Mouse (Mus musculus) megakaryocyte, adult 5-6 weeks (primary cell): ENCODE results near the gene Dnajc11. TPM values are rescaled to one million over a fixed set of nuclear protein-coding genes. Genes with fewer than 3 reads are reported as not detected.

Experiments
- total RNA-seq, 2 experiments: library from RNA; stranded (forward) in 1 of 2; stranded (reverse) in 1 of 2; fragments of 153-499, 151-499 nt in 1 of 2; fragments of 221-1000, 200-1000 nt in 1 of 2; gene quantifications; 2 replicates each; pipeline versions ENCODE4 v1.2.3 to v1.2.4; 2015 to 2017

The Dnajc11 gene
- total RNA-seq, 2 experiments from 2014 or later, result 18.1 to 34.7 TPM

Other genes with a start within 250 kb of the Dnajc11 start
- 65.9 and 70.2 TPM in 2 replicates for gene Camta1, start 71.8 kb upstream of the Dnajc11 start, total RNA-seq (2015)
- gene Camta1, start 71.8 kb upstream of the Dnajc11 start, total RNA-seq (2017), result 2.9 and 17.4 TPM in 2 replicates
- 9.6 and 11.2 TPM in 2 replicates for gene Thap3, start 55.3 kb downstream of the Dnajc11 start, total RNA-seq (2015)
- 10.3 and 12.9 TPM in 2 replicates for gene Thap3, start 55.3 kb downstream of the Dnajc11 start, total RNA-seq (2017)
- 3.9 and 5.6 TPM in 2 replicates for gene Phf13, start 62.6 kb downstream of the Dnajc11 start, total RNA-seq (2015)
- 4.0 and 4.5 TPM in 2 replicates for gene Phf13, start 62.6 kb downstream of the Dnajc11 start, total RNA-seq (2017)
- 2.6 and 3.8 TPM in 2 replicates for gene Klhl21, start 75.1 kb downstream of the Dnajc11 start, total RNA-seq (2015)
- gene Klhl21, start 75.1 kb downstream of the Dnajc11 start, total RNA-seq (2017), result 3.1 and 4.1 TPM in 2 replicates
- gene Zbtb48, start 94.0 kb downstream of the Dnajc11 start, total RNA-seq (2015), result 6.9 and 8.1 TPM in 2 replicates
- 3.8 and 8.9 TPM in 2 replicates for gene Zbtb48, start 94.0 kb downstream of the Dnajc11 start, total RNA-seq (2017)
- gene Tas1r1, start 104.9 kb downstream of the Dnajc11 start, total RNA-seq (2015), result 0.11 and 0.16 TPM in 2 replicates
- gene Tas1r1, start 104.9 kb downstream of the Dnajc11 start, total RNA-seq (2017), result not detected in 2 replicates
- 10.1 and 11.1 TPM in 2 replicates for gene Nol9, start 105.6 kb downstream of the Dnajc11 start, total RNA-seq (2015)
- gene Nol9, start 105.6 kb downstream of the Dnajc11 start, total RNA-seq (2017), result 10.8 and 15.5 TPM in 2 replicates
- gene Plekhg5, start 138.8 kb downstream of the Dnajc11 start, total RNA-seq (2015), result 1.7 and 2.6 TPM in 2 replicates
- 3.0 and 3.6 TPM in 2 replicates for gene Plekhg5, start 138.8 kb downstream of the Dnajc11 start, total RNA-seq (2017)
- 0.13 and 0.25 TPM in 2 replicates for gene Tnfrsf25, start 182.2 kb downstream of the Dnajc11 start, total RNA-seq (2015)
- gene Tnfrsf25, start 182.2 kb downstream of the Dnajc11 start, total RNA-seq (2017), result 0.18 and 2.8 TPM in 2 replicates
- 1.2 and 1.4 TPM in 2 replicates for gene Espn, start 218.7 kb downstream of the Dnajc11 start, total RNA-seq (2015)
- 0.22 and 0.24 TPM in 2 replicates for gene Espn, start 218.7 kb downstream of the Dnajc11 start, total RNA-seq (2017)
- gene Hes2, start 225.2 kb downstream of the Dnajc11 start, total RNA-seq (2015), result not detected in 2 replicates
- not detected in 2 replicates for gene Hes2, start 225.2 kb downstream of the Dnajc11 start, total RNA-seq (2017)
- 43.3 and 44.5 TPM in 2 replicates for gene Acot7, start 244.4 kb downstream of the Dnajc11 start, total RNA-seq (2015)
- 40.1 and 43.3 TPM in 2 replicates for gene Acot7, start 244.4 kb downstream of the Dnajc11 start, total RNA-seq (2017)